ENCODE assay signal across 8 mouse cellular contexts in the genomic region with DNA sequence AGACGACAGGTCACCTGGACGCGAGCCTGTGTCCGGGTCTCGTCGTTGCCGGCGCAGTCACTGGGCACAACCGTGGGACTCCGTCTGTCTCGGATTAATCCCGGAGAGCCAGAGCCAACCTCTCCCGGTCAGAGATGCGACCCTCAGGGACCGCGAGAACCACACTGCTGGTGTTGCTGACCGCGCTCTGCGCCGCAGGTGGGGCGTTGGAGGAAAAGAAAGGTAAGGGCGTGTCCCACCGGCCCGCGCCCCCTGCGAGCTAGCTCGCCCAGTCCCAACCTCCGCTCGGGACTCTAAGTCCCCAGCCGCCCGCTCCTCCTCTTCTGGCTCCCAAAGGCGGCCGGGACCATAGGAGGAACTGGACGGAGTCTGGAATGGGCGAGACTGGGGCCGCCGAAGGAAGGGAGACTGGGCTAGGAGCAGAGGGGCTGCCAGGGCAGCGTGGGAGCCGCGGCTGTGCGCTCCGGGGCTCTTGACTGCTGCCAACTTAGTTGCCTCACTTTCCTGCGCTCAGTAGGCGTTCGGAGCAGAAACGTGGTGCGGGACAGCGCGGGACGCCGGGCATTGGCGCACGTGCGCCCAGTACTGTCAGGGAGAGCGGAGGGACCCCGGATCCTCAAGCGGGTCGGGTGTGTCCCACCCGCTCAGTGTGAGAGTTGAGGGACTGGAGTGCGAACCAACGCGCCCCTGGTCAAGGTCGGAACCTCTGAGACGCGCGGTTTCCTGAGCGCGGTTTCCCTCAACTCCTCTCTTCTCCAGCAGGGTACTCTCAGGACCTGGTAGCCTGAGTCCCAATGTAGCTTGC. TPM values are rescaled to one million over a fixed set of nuclear protein-coding genes. Genes with fewer than 3 reads are reported as not detected.
DNase-seq lines count a peak whose midpoint lies in the region; ATAC-seq lines count a peak whose summit lies in the region.

No protein-coding gene starts in this region.

- H3K9me3 ChIP-seq in heart, embryonic 11.5 days (replicated peaks; ENCODE audit: control insufficient read depth, low read length), result no peaks in the 10 kb centered on the region
- 0 out of 2 replicates have a peak, but pooled peaks cover 2% of the 10 kb centered on the region for H3K9me3 ChIP-seq in megakaryocyte, embryonic 14.5 days

- peaks cover 41% of the 10 kb centered on the region for H3K27me3 ChIP-seq in heart, embryonic 11.5 days (ENCODE audit: control insufficient read depth, insufficient read depth, low read length)
- H3K27me3 ChIP-seq in megakaryocyte, embryonic 14.5 days (replicated peaks), result peaks cover 43% of the 10 kb centered on the region

- DNase-seq in heart, adult 11 months, result peak; percentile 93
- DNase-seq in heart, adult 8-10 months (ENCODE audit: low spot score), result no peak
- peak; percentile 56 for DNase-seq in kidney, postnatal 14 days
- peak; percentile 5 for DNase-seq in testis, postnatal 14 days (ENCODE audit: low spot score)
- no peak for DNase-seq in c-Kit-positive CD71-positive TER-119-positive erythroid progenitor cells, embryonic 14.5 days (ENCODE audit: low spot score)

- ATAC-seq in common myeloid progenitor, adult 5-6 weeks (replicated peaks; ENCODE audit: low read depth, poor library complexity, severe bottlenecking), result peak; percentile 57
- peak; percentile 29; the same call in 1 of the 2 replicates for ATAC-seq in heart, embryonic 11.5 days (replicated peaks; ENCODE audit: insufficient number of reproducible peaks, low FRiP score, low TSS enrichment)

- WGBS in heart, embryonic 11.5 days (ENCODE audit: insufficient replicate concordance), result under 1% methylated on average over 68 of the region's 68 CpGs

- H3K4me2 ChIP-seq in heart, embryonic 11.5 days, result peak overlapping the region; percentile 84

- no peak overlapping the region for H3K27ac ChIP-seq in heart, embryonic 11.5 days (ENCODE audit: low read depth, low read length)

- 0 out of 2 replicates have a peak, but pooled peaks cover 3% of the 10 kb centered on the region for H3K4me1 ChIP-seq in heart, embryonic 11.5 days (ENCODE audit: control insufficient read depth, insufficient read depth, low read length)
- H3K4me1 ChIP-seq in megakaryocyte, embryonic 14.5 days, result peaks cover 11% of the 10 kb centered on the region

- H3K9ac ChIP-seq in heart, embryonic 11.5 days (ENCODE audit: low read depth, low read length), result peak overlapping the region; percentile 58

- peak overlapping the region; percentile 51 for H3K4me3 ChIP-seq in heart, embryonic 11.5 days (ENCODE audit: low read depth, low read length)
- H3K4me3 ChIP-seq in megakaryocyte, embryonic 14.5 days (replicated peaks), result peak overlapping the region; percentile 82

- H3K36me3 ChIP-seq in heart, embryonic 11.5 days (ENCODE audit: control insufficient read depth, insufficient read depth, low read length), result no peaks in the 10 kb centered on the region
- H3K36me3 ChIP-seq in megakaryocyte, embryonic 14.5 days (replicated peaks; ENCODE audit: low read length), result no peaks in the 10 kb centered on the region

RNA-seq across cellular contexts. Expression of gene Egfr, which starts 0.5 kb away (rescaled TPM):
- total RNA-seq in heart, adult 8-10 months (2022), result 1 to 10 TPM; 4.1 to 6.4 (median 5.1) TPM
- total RNA-seq in common myeloid progenitor, adult 5-6 weeks (2017), result not detected in 2 replicates
- 2.8 and 3.7 TPM in 2 replicates for polyA plus RNA-seq in heart, embryonic 11.5 days (2014; fragmentation: Nextera tagmentation; extraction: Ambion mirVana)
- 0.15 TPM in 1 of 2 replicates, not detected in the other for polyA plus RNA-seq in megakaryocyte, embryonic 14.5 days (2012; ENCODE audit: insufficient read depth, low replicate concordance)

Comparison
In these comparisons a context has a peak if more than half of its experiments do, and no peak if none do; other contexts are left out.
1. DNase-seq: peak in heart, adult 11 months (single experiment), kidney, postnatal 14 days (single experiment) and testis, postnatal 14 days (single experiment); none in heart, adult 8-10 months (single experiment) and c-Kit-positive CD71-positive TER-119-positive erythroid progenitor cells, embryonic 14.5 days (single experiment).